Comparison of ENCODE assay signal across 27 mouse cellular contexts in the genomic region with DNA sequence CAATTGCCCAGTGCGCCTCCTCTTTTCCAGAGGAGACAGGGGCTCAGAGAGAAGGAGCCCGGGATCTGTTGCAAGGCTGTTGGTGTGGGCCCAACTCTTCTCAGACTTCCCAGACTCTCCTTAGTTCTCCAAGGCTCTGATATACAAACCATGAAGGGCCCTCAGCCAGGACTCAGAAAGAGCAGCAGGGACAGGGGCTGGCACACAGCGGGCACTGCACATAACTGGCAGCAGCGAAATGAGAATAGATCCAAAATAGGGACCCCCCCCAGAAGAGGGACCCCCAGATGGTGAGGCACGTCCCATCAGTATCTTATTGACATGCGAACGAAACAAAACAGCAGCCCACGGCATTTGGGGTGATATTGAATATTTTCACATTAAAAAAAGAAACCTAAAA. TPM values are rescaled to one million over a fixed set of nuclear protein-coding genes. Genes with fewer than 3 reads are reported as not detected.
"Had no signal": no experiment of that assay in that cellular context is flagged by ENCODE, and none has a peak within 500 bp of the region (broad histone marks: within the 10 kb centered on the region; RNA-seq: fewer than 3 reads in every experiment).

No protein-coding gene starts in this region.

- H3K4me3 ChIP-seq: heart, embryonic 10.5 days; heart, embryonic 12.5 days; hindbrain, embryonic 10.5 days; hindbrain, embryonic 12.5 days; hindbrain, embryonic 15.5 days; intestine, embryonic 15.5 days; limb, embryonic 10.5 days; limb, embryonic 12.5 days; liver, embryonic 13.5 days; liver, embryonic 15.5 days had no signal

- H3K27ac ChIP-seq: heart, embryonic 10.5 days; hindbrain, embryonic 10.5 days; hindbrain, embryonic 12.5 days; hindbrain, embryonic 15.5 days; intestine, embryonic 15.5 days; limb, embryonic 10.5 days; limb, embryonic 12.5 days; liver, embryonic 13.5 days; liver, embryonic 15.5 days had no signal

- DNase-seq: gastrocnemius, postnatal 14 days; gastrocnemius, postnatal 36 days; heart, adult 18-20 months; heart, postnatal 10 days; heart, postnatal 4 days; kidney, adult 18-20 months; kidney, adult 8-10 months; kidney, postnatal 10 days; kidney, postnatal 25 days; kidney, postnatal 4 days; layer of hippocampus, adult 9-11 months; liver; liver, embryonic 13.5 days had no signal

RNA-seq across cellular contexts. Expression of gene Esyt3, which starts 34.8 kb away (rescaled TPM):
- total RNA-seq: gastrocnemius, adult 8-10 months; gastrocnemius, postnatal 36 days; granulocyte monocyte progenitor cell, adult 5-6 weeks had no signal

RNA-seq across cellular contexts. Expression of gene Nme9, which starts 58.1 kb away (rescaled TPM):
- total RNA-seq: gastrocnemius, adult 8-10 months; gastrocnemius, postnatal 14 days; gastrocnemius, postnatal 36 days; granulocyte monocyte progenitor cell, adult 5-6 weeks; heart, adult 8-10 months; heart, postnatal 10 days; heart, postnatal 25 days; heart, postnatal 4 days; left cerebral cortex, postnatal 25 days had no signal
